Comparison of ENCODE assay signal across 8 mouse cellular contexts in genomic region chr3:31061103-31061785, GRCm38 (mm10). TPM values are rescaled to one million over a fixed set of nuclear protein-coding genes. Genes with fewer than 3 reads are reported as not detected.
DNase-seq lines count a peak whose midpoint lies in the region; ATAC-seq and TF ChIP-seq lines count a peak whose summit lies in the region.

No protein-coding gene starts in this region.

- peak overlapping the region; percentile 57 for H3K4me2 ChIP-seq in liver, embryonic 15.5 days
- H3K4me2 ChIP-seq in stomach, postnatal 0 days (replicated peaks; ENCODE audit: low read depth): no peak overlapping the region
- no peak overlapping the region for H3K4me2 ChIP-seq in midbrain, embryonic 11.5 days

- no peaks in the 10 kb centered on the region for H3K9me3 ChIP-seq in liver, embryonic 15.5 days (replicated peaks)
- no peaks in the 10 kb centered on the region for H3K9me3 ChIP-seq in stomach, postnatal 0 days (ENCODE audit: control insufficient read depth, low read length)
- H3K9me3 ChIP-seq in midbrain, embryonic 11.5 days (ENCODE audit: control insufficient read depth, low read length): no peaks in the 10 kb centered on the region

- no peak for ATAC-seq in liver, embryonic 15.5 days (ENCODE audit: insufficient read depth)
- ATAC-seq in stomach, postnatal 0 days (ENCODE audit: low FRiP score, low TSS enrichment): peak; percentile 63
- ATAC-seq in midbrain, embryonic 11.5 days (ENCODE audit: low FRiP score): no peak

- peak overlapping the region; percentile 42 for H3K4me3 ChIP-seq in brown adipose tissue, adult 24 weeks (ENCODE audit: insufficient read depth, low read depth, low read length)
- peak overlapping the region; percentile 28 for H3K4me3 ChIP-seq in liver, embryonic 15.5 days (replicated peaks)
- no peak overlapping the region for H3K4me3 ChIP-seq in stomach, postnatal 0 days (ENCODE audit: low read depth, low read length)
- H3K4me3 ChIP-seq in midbrain, embryonic 11.5 days (ENCODE audit: low read depth, low read length): no peak overlapping the region

- no peak for TF ChIP-seq EP300 in stomach, postnatal 0 days (optimal IDR thresholded peaks at IDR 0.05)

- H3K27ac ChIP-seq in brown adipose tissue, adult 24 weeks (replicated peaks; ENCODE audit: low read depth, low read length): peak overlapping the region; percentile 54
- H3K27ac ChIP-seq in liver, embryonic 15.5 days (replicated peaks): no peak overlapping the region
- peak overlapping the region; percentile 53 for H3K27ac ChIP-seq in stomach, postnatal 0 days (replicated peaks)
- H3K27ac ChIP-seq in midbrain, embryonic 11.5 days (ENCODE audit: low read depth, low read length): no peak overlapping the region

- no peaks in the 10 kb centered on the region for H3K36me3 ChIP-seq in liver, embryonic 15.5 days (replicated peaks)
- no peaks in the 10 kb centered on the region for H3K36me3 ChIP-seq in stomach, postnatal 0 days (ENCODE audit: control insufficient read depth, insufficient read depth, low read length)
- H3K36me3 ChIP-seq in midbrain, embryonic 11.5 days (ENCODE audit: control insufficient read depth, insufficient read depth, low read length): no peaks in the 10 kb centered on the region

- TF ChIP-seq CTCF in stomach, postnatal 0 days (IDR thresholded peaks at IDR 0.05; ENCODE audit: low read depth): no peak

- H3K9ac ChIP-seq in liver, embryonic 15.5 days: 0 out of 2 replicates have a peak overlapping the region, but pooled peaks have one; percentile 4
- H3K9ac ChIP-seq in stomach, postnatal 0 days (ENCODE audit: low read length): no peak overlapping the region
- no peak overlapping the region for H3K9ac ChIP-seq in midbrain, embryonic 11.5 days (ENCODE audit: low read length)

- no peaks in the 10 kb centered on the region for H3K27me3 ChIP-seq in liver, embryonic 15.5 days
- H3K27me3 ChIP-seq in stomach, postnatal 0 days (ENCODE audit: control insufficient read depth, insufficient read depth, low read length): no peaks in the 10 kb centered on the region
- no peaks in the 10 kb centered on the region for H3K27me3 ChIP-seq in midbrain, embryonic 11.5 days (ENCODE audit: control insufficient read depth, insufficient read depth, low read length)

- 0 out of 2 replicates have a peak, but pooled peaks cover 2% of the 10 kb centered on the region for H3K4me1 ChIP-seq in brown adipose tissue, adult 24 weeks (ENCODE audit: control insufficient read depth, insufficient read depth, insufficient read length, low read length)
- peaks cover 15% of the 10 kb centered on the region for H3K4me1 ChIP-seq in liver, embryonic 15.5 days (replicated peaks)
- H3K4me1 ChIP-seq in stomach, postnatal 0 days (replicated peaks; ENCODE audit: control insufficient read depth, insufficient read depth): no peaks in the 10 kb centered on the region
- H3K4me1 ChIP-seq in midbrain, embryonic 11.5 days (ENCODE audit: control insufficient read depth, insufficient read depth, low read length): peaks cover 2% of the 10 kb centered on the region; the same call in 1 of the 2 replicates

- DNase-seq in adrenal gland, adult (ENCODE audit: inconsistent age in 2 of 2, low spot score in 1 of 2): peak; percentile 50 to 74
- DNase-seq in adrenal gland, postnatal 4 days (ENCODE audit: low spot score in 2 of 2): no peak
- DNase-seq in 416B (ENCODE audit: low read depth): peak; percentile 99
- peak; percentile 48 for DNase-seq in stomach, postnatal 0 days (ENCODE audit: low spot score)
- no peak for DNase-seq in midbrain, embryonic 11.5 days (ENCODE audit: low spot score, missing footprints)
- no peak for DNase-seq in cerebellum, postnatal 14 days

- 16% methylated on average over 20 of the region's 20 CpGs for WGBS in liver, embryonic 15.5 days (ENCODE audit: insufficient replicate concordance)
- 54% methylated on average over 20 of the region's 20 CpGs for WGBS in stomach, postnatal 0 days
- WGBS in midbrain, embryonic 11.5 days: 78% methylated on average over 20 of the region's 20 CpGs

RNA-seq across cellular contexts. Expression of gene Skil, which starts 33.6 kb away (rescaled TPM):
- total RNA-seq in adrenal gland, postnatal 4 days (2021): 10 to 100 TPM; 41.5 to 46.1 TPM
- 18.4 and 21.4 TPM in 2 replicates for polyA plus RNA-seq in brown adipose tissue, adult 24 weeks (2012; ENCODE audit: insufficient read depth, insufficient read length, missing spikeins)
- 4.3 TPM in 2 replicates for polyA plus RNA-seq in liver, embryonic 15.5 days (2015; fragmentation: Nextera tagmentation; extraction: Ambion mirVana)
- polyA plus RNA-seq in stomach, postnatal 0 days (2015; fragmentation: Nextera tagmentation; extraction: Ambion mirVana): 16.4 and 20.8 TPM in 2 replicates
- polyA plus RNA-seq in midbrain, embryonic 11.5 days (2014; fragmentation: Nextera tagmentation; extraction: Ambion mirVana): 43.9 and 55.0 TPM in 2 replicates

Comparison
In these comparisons a context has a peak if more than half of its experiments do, and no peak if none do; other contexts are left out.
1. DNase-seq: peak in adrenal gland, adult (2 of 2), 416B (single experiment) and stomach, postnatal 0 days (single experiment); none in adrenal gland, postnatal 4 days (0 of 2), midbrain, embryonic 11.5 days (single experiment) and cerebellum, postnatal 14 days (0 of 2).
2. H3K27ac ChIP-seq: peak in brown adipose tissue, adult 24 weeks (single experiment) and stomach, postnatal 0 days (single experiment); none in liver, embryonic 15.5 days (single experiment) and midbrain, embryonic 11.5 days (single experiment).
3. H3K4me3 ChIP-seq: peak in brown adipose tissue, adult 24 weeks (single experiment) and liver, embryonic 15.5 days (single experiment); none in stomach, postnatal 0 days (single experiment) and midbrain, embryonic 11.5 days (single experiment).